Mouse (Mus musculus): ENCODE measurements at regions not wholly inside any gene's neighbourhood (a gene's known extent, or its start where the extent isn't known, plus 50 kb on each side); places are given as distances from the start of the nearest gene placed in this dataset.

DNA sequence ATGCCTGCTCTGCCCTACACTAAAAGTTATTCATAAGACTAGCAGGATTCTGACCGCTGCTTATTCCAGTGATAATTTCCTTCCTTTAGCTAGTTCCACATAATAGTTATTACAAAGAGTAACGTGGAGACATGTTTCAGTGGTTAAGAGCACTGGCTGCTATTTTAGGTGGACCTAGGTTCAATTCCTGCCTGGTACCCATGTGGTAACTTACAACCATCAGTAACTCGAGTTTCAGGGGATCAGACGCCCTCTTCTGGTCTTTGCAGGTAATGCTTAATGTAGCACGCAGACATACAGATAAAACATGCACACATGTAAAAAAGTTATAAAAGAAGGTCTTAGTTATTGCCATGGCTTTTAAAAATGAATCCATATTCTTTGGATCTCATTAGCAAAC is 125.0 kb downstream of the Fam174b start:
- H3K36me3 ChIP-seq (replicated peaks): no peaks in the 10 kb centered on the region
- no peak for DNase-seq (ENCODE audit: low spot score)
- no peaks in the 10 kb centered on the region for H3K27me3 ChIP-seq (ENCODE audit: insufficient read depth, low read length)
- H3K9me3 ChIP-seq (replicated peaks): no peaks in the 10 kb centered on the region
- TF ChIP-seq TAL1 (conservative IDR thresholded peaks at IDR 0.05; ENCODE audit: low read depth, low read length): no peak
- no peak for TF ChIP-seq GATA1 (IDR thresholded peaks at IDR 0.05; ENCODE audit: borderline replicate concordance, low read length)
- TF ChIP-seq CTCF (IDR thresholded peaks at IDR 0.05; ENCODE audit: low read depth, low read length): no peak
- TF ChIP-seq GATA2 (IDR thresholded peaks at IDR 0.05; ENCODE audit: borderline replicate concordance, low read depth, low read length): no peak
- TF ChIP-seq POLR2AphosphoS5 (IDR thresholded peaks at IDR 0.05; ENCODE audit: insufficient replicate concordance, low read depth, low read length): no peak
- no peak overlapping the region for H3K4me3 ChIP-seq (ENCODE audit: low read depth, low read length)
- no peak for ATAC-seq (ENCODE audit: extremely low read depth, insufficient number of reproducible peaks, low FRiP score, poor library complexity, severe bottlenecking)
- H3K4me1 ChIP-seq (ENCODE audit: insufficient read depth, low read depth, low read length): no peaks in the 10 kb centered on the region

DNA sequence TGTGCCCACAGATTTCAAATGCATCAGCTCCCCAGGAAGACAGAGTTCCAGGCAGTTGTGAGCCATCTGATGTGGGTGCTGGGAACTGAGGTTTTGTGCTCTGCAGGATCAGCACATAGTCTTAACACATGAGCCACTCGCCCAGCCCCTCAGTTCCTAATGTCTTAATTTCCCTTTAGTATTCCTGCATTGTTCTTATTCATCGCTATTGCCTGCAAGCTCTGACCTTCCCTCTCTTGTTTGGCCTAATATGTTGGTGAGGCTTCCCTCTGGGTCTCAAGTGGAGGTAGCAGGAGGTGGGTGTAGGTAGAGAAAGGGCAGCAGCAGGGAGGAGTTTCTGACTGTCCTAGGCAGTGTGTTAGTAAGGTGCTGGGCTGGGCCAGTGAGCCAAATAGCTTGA is 132.1 kb downstream of the Fam174b start:
- Histone ChIP-seq H3K36me3 (replicated peaks) (no peaks in the 10 kb centered on the region), H3K9me3 (replicated peaks) (no peaks in the 10 kb centered on the region), H3K4me3 (ENCODE audit: low read depth, low read length) (no peak overlapping the region), H3K27me3 (ENCODE audit: insufficient read depth, low read length) (no peaks in the 10 kb centered on the region), H3K4me1 (ENCODE audit: insufficient read depth, low read depth, low read length) (no peaks in the 10 kb centered on the region)
- DNase-seq (ENCODE audit: low spot score) (no peak), ATAC-seq (ENCODE audit: extremely low read depth, insufficient number of reproducible peaks, low FRiP score, poor library complexity, severe bottlenecking) (no peak)
- TF ChIP-seq TAL1 (conservative IDR thresholded peaks at IDR 0.05; ENCODE audit: low read depth, low read length): no peak
- TF ChIP-seq GATA2 (IDR thresholded peaks at IDR 0.05; ENCODE audit: borderline replicate concordance, low read depth, low read length): no peak
- no peak for TF ChIP-seq GATA1 (IDR thresholded peaks at IDR 0.05; ENCODE audit: borderline replicate concordance, low read length)
- TF ChIP-seq POLR2AphosphoS5 (IDR thresholded peaks at IDR 0.05; ENCODE audit: insufficient replicate concordance, low read depth, low read length): no peak
- TF ChIP-seq CTCF (IDR thresholded peaks at IDR 0.05; ENCODE audit: low read depth, low read length): no peak

DNA sequence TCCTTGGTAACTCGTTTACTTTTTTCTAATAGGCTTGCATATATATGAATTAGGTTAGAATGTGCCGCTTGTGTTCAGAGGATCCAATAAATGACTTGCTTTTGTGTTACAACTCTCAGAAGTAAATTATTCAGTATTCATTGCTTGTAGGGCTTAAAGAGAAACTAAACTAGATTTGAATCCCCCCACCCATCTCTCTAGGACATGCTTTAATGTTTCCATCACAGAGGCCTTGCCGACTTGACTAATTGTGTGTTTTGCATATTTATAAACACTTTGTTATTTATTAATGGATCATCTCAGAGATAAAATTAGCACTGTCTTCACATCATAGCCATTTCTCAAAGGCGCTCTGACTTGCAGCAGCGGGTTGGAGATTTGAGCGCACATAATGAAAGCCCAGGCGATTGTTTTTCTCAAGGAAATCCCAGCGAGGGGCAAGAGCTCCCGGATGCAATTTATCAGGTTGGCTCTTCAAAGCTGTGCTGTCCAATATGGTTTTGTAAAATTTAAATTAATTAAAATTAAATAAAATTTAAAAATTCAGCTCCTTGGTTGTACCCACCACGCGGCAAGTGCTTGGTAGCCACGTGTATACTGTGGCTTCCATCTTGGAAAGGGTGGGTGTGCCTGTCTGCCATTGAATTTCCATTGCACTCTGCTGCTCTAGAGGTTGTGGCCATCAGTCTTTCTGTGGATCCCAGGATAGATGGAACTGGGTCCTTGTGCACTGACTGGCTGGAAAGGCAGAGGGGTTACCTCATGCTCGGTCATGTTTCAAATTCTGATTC is 132.0 kb downstream of the St8sia2 start:
- Histone ChIP-seq H3K4me1 (ENCODE audit: insufficient read depth, low read depth, low read length) (no peaks in the 10 kb centered on the region), H3K36me3 (replicated peaks) (no peaks in the 10 kb centered on the region), H3K9me3 (replicated peaks) (peaks cover 3% of the 10 kb centered on the region), H3K4me3 (ENCODE audit: low read depth, low read length) (no peak overlapping the region), H3K27me3 (ENCODE audit: insufficient read depth, low read length) (no peaks in the 10 kb centered on the region)
- DNase-seq (ENCODE audit: low spot score) (no peak), ATAC-seq (ENCODE audit: extremely low read depth, insufficient number of reproducible peaks, low FRiP score, poor library complexity, severe bottlenecking) (no peak)
- TF ChIP-seq POLR2AphosphoS5 (IDR thresholded peaks at IDR 0.05; ENCODE audit: insufficient replicate concordance, low read depth, low read length): no peak
- no peak for TF ChIP-seq GATA2 (IDR thresholded peaks at IDR 0.05; ENCODE audit: borderline replicate concordance, low read depth, low read length)
- no peak for TF ChIP-seq TAL1 (conservative IDR thresholded peaks at IDR 0.05; ENCODE audit: low read depth, low read length)
- no peak for TF ChIP-seq GATA1 (IDR thresholded peaks at IDR 0.05; ENCODE audit: borderline replicate concordance, low read length)
- TF ChIP-seq CTCF (IDR thresholded peaks at IDR 0.05; ENCODE audit: low read depth, low read length): no peak

GRCm38 (mm10) chr7:73886152-73886551 is 127.3 kb downstream of the St8sia2 start:
- ATAC-seq (ENCODE audit: extremely low read depth, insufficient number of reproducible peaks, low FRiP score, poor library complexity, severe bottlenecking): no peak
- DNase-seq (ENCODE audit: low spot score): no peak
- peaks cover 3% of the 10 kb centered on the region for H3K9me3 ChIP-seq (replicated peaks)
- H3K27me3 ChIP-seq (ENCODE audit: insufficient read depth, low read length): no peaks in the 10 kb centered on the region
- no peak overlapping the region for H3K4me3 ChIP-seq (ENCODE audit: low read depth, low read length)
- no peaks in the 10 kb centered on the region for H3K4me1 ChIP-seq (ENCODE audit: insufficient read depth, low read depth, low read length)
- H3K36me3 ChIP-seq (replicated peaks): no peaks in the 10 kb centered on the region
- TF ChIP-seq GATA2 (IDR thresholded peaks at IDR 0.05; ENCODE audit: borderline replicate concordance, low read depth, low read length) (no peak), TAL1 (conservative IDR thresholded peaks at IDR 0.05; ENCODE audit: low read depth, low read length) (no peak), CTCF (IDR thresholded peaks at IDR 0.05; ENCODE audit: low read depth, low read length) (no peak), POLR2AphosphoS5 (IDR thresholded peaks at IDR 0.05; ENCODE audit: insufficient replicate concordance, low read depth, low read length) (no peak)

Data from G1E (cell line).